Mouse (Mus musculus) lung, postnatal 0 days (tissue): ENCODE data around the gene Patz1.

ENCODE experiments used
- CTCF ChIP-seq: IDR thresholded peaks from 2 replicates; pipeline ENCODE4 v1.5.1; 2016; ENCODE audit warnings: antibody characterized with exemption, mild to moderate bottlenecking
- EP300 ChIP-seq: IDR thresholded peaks from 2 replicates; pipeline ENCODE4 v1.6.1; 2016; ENCODE audit warnings: antibody characterized with exemption, mild to moderate bottlenecking, control low read depth

GRCm38 (mm10) chr11:3301075-3301474 is 12.4 kb downstream of the Patz1 start:
- TF ChIP-seq CTCF: no peak
- TF ChIP-seq EP300: no peak
